Mouse (Mus musculus) adrenal gland, postnatal 25 days (tissue): ENCODE measurements around the gene Ppef2. TPM values are rescaled to one million over a fixed set of nuclear protein-coding genes. Genes with fewer than 3 reads are reported as not detected.
A peak's percentile ranks its signal among the peaks of the same experiment; 100 is the strongest.

Experiments
- DNase-seq: peaks from one replicate; pipeline ENCODE4 v3.0.0; 2021; ENCODE audit warnings: mixed read lengths
- total RNA-seq: library from RNA; stranded (reverse); gene quantifications from 2 replicates; pipeline ENCODE4 v1.2.3, GENCODE M21; 2021

The Ppef2 gene
- total RNA-seq, 1 experiment from 2014 or later, result 0.18 TPM

DNA sequence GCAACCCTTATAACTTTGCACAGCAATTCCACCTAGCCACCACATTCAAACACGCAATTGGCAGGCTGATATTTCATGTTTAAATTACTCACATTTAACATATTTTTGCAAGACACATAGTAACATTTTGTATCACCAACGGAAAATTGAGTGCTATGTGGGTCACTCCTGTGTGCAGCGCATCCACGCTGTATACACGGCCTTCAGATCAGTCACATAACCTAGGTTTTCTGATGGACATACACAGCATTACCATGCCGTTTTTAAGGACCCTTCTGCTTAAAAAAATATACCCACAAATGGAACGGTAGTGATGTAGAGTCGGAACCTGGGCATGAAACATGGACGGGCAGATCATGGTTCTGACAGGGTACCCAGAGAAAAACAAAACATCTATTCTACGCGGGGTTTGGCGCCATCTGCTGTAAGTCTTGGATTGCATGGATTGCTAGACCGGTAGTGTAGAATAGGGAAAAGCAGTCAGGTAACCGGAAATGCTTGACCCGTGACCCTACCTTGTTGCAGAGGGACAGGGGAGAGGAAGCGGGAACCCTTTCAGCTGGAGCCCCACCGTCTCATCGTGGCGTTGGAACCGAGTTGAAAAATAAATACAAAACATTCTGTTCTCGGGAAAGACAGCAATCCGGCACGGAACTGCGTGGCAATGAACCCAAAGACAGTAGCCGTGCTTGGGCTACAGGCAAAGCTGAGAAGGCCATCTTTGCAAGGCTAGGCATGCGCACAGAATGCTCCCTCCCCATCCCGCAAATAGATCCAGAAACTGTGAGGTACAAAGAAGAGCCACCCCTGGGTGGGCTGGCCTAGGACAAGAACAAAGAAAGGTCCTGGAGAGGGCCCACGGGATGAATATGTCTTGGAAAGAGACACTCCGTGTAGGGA, 16.5 kb downstream of the Ppef2 start:
- peak; percentile 68 for DNase-seq

DNA sequence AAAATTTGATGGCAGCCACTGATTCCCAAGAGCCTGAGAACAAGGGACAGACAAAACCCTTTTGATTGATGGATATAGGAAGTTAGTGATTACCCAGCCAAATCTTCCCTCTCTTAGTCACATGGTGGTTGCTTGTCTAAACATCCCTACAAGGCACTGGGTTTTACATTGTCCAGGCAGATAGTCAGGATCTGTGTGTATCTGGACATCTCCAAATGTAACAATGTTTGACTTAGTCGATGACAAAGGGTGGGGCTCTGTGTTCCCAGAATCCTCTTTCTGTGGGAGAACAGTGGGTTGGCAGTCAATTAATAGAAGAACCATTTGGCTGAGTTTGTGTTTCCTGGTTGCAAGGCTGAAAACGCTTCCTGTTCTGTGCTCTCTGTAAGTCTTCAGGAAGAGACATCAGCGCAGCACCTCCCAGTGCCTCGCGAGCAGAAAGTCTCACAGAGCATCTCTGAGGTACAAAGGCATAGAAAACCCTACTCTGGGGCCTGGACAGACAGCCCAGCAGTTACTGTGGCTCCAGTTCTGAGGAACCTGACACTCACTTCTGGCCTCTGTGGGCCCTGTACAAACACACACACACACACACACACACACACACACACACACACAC, 21.0 kb downstream of the Ppef2 start:
- DNase-seq, result no peak

DNA sequence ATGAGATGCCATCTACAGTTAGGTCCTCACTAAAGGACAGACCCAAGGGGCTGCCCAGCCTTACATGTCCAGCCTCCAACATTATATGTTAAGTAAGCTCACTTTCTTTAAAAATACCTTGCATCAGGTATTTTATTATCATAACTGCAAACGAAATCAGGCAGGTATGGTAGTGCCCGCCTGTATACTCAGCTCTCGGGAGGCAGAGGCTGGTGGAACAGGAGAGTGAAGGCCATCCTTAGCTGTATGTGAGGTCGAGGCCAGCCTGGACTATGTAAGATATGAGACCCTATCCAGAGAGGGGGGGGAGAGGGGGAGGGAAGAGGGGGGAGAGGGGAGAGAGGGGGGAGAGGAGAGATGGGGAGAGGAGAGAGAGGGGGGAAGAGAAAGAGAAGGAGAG, 22.7 kb downstream of the Ppef2 start:
- no peak for DNase-seq

DNA sequence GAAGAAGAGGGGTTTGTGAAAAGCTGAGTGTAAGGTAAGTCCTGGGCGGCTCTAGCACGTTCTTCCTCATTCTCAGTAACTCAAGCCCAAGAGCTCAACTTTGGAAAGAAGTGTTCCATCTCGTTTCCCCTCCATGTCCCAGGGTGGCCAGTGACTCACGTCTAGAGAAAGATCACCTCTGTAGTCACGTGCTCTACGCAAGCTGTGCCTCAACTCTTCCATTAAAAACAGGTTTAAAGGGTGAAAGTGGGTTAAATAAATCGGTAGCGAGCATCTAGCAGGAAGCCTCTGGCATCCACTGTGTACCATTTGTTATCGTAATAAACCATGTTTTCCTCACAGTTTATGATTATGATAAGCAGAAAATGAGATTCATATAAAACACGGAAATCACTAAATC, 24.2 kb downstream of the Ppef2 start:
- no peak for DNase-seq

DNA sequence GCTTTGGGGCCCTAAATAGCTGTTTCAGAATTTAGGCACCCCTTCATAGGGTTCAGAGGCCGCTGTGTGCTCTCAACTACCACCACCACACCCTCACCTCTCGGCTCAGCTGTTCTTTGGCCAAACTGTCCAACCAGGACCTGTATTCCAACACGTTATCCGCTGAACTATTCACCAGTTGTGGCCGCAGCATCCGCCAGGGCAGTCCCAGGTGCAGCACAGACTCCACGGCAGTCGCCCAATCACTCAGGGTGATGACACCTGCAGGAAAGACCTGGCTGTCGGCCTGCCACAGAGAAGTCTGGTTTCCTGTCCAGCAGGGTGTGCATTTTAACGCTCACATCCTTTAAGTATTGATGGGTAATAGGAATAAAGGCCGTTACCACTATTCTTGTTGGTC, 25.8 kb downstream of the Ppef2 start:
- DNase-seq, result no peak

DNA sequence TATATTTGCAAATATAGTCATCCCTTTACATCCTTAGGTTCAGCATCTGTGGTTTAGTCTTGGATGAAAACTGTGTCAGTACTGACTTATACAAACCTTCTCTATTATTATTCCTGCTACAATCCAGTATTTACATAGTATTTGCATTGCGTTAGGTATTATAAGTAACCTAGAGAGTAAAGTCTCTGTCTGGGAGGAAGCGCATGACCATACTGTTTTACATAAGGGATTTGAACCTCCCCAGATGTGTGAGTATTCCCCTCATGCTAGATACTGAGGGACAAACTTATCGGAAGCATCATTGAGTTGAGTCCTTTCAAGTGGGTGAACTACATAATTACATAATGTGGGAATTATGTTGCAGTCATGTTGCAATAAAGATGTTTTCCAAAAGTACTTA, 26.6 kb downstream of the Ppef2 start:
- DNase-seq, result no peak

DNA sequence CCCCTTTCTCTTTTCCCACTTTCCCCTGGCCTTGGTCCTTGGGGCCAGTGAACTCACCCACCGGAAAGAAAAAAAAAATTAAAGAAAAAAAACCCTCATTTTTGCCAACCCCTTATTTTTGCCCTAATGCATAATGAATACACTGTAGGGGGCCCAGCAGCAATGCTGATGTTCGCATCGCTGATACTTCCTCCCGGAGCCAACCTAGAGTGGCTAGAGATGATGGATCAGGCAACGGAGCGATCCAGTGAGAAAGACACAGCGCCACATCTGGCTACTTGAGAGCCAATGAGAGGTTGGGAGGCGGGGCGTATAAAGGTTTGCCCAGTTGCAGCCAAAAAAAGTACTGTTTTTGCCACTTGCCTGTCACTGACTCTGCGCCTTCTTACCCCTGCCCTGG, 27.3 kb downstream of the Ppef2 start:
- DNase-seq, result no peak

DNA sequence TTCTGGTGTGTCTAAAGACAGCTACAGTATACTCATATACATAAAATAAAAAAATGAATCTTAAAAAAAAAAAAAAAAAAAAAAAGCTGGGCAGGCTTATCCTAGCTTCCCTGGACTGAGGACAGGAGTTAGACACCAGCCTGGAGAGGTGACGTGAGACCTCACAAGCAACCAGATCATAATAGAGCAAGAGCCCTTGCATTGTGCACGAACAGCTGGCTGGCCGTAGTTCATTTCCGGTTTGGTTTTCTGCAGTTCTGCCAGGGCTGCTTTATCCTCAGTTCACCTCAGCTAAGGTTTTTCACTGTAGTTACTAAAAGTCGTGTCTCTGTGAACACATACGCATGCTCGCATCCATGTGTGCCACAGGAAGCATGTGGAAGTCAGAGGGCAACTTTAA, 28.3 kb downstream of the Ppef2 start:
- DNase-seq, result no peak

DNA sequence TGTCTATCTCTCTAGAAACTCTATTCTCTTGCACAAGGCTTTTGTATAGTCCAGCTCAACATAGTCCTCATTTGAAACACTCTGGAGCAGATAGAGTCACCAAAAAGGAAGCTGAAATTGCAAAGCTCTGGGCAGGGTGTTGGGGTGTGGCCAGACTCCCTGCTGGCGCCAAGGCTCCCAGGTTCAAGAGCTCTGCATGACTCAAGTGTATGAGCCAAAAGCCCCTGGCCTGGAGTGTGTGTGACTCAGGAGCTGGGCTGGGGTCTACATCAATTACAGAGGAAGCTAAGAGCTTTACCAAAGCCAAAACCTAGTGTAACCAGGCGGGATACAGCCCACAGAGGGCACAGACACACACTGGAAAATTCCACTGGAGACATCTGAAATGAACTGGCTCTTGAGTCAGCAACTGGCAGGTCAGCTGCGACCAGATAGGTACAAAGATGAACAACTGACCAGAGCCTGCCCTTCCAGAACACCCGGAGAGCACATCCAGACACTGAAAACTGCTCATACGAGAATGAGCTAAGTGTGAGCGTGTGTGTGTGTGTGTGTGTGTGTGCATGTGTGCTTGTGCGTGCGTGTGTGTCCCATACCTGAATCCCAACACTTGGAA, 35.7 kb downstream of the Ppef2 start:
- no peak for DNase-seq

DNA sequence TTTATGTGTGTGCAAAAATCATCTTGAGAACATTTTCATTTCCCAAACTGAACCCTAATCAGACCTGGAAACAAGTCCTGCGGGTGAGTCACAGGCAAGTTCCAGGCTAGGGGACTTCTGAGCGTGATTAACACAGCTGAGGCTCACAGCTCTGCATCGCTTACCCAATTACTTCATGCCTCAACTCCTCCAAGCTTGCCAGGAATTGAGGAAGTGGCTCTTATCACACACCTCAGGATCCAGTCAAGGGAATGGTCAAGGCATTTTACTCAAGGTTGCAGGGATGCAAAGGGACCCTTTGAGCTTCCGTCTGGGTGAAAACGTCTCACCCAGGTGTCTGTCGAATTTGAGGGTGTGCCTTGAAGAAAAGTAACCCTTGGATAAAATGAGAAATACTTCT, 36.3 kb downstream of the Ppef2 start:
- DNase-seq, result no peak

DNA sequence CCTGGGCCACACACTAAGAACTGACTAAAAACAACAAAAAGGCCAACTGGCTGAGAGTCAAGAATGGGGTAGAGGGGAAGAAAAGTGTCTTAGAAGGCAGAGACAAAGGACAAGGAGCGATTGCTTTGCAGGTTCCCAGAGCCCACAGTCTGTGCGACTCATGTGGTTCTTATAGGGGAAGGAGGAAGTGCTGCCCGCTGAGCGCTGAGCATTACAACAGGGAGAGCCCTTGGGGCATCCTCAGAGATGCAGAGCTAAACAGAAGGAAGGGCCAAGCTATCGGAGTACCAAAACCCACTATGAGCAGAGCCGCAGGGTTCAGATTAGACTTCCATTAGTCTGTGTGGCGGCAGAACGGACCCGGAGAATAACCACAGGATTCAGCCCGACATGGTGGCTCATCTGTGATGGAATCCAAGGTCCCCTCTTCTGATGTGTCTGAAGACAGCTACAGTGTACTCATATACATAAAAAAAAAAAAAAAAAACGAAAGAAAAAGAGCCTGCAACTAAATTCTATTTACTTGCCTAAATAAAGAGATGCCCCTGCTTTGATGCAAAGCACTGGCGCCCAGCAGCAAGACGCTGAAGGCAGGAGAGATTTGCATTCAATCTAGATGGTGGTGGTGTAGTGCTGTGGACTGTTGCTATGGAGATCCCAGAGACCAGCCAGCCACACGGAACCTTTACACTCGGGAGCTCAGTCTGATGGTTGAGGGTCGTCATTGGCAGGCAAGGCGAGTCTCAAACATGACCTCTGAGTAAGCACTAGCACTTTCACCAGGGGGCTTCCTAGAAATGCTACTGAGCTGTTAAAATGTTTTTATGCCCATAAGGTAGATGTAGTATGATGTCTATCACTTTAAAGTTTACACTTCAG, 36.9 kb downstream of the Ppef2 start:
- no peak for DNase-seq

DNA sequence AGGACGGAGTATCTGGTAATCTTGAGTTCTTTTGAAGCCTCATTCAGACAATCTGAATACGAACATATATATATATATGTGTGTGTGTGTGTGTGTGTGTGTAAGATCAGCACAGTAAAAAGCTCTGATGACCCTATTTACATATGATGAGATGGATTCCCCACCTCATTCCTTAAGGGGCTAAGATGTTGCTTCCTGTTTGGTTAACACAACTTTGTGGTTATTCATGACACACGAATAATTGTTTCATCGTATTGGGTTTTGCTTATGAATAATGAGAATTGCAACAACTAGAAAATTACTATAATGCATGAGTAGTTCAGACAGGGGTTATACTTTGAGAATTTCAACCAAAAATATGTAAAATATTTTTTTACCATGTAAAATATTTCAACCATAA, 40.8 kb downstream of the Ppef2 start, which contains the start of gene U90926:
Gene U90926, minus strand, starts transcription at position 101 of the 400 bp plus-strand sequence.
- no peak for DNase-seq

DNA sequence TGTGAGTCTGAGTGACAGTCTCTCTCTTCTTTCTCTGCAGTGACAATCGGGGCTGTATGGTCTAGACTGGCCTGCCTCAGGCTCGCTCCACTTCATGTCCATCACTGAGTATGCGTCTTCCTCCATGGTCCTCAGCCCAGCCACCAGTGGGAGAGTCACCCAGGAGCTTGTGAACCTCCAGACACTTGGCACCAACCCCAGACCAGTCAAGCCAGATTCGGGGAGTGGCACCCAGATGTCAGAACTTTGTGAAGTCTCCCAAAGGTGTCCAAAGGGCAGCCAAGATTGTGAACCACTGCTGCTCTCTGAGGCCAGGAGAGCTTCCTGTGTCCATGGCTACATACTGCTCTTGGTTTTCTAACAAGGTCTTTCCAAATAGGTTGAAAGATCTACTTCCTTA, 43.8 kb downstream of the Ppef2 start:
- no peak for DNase-seq

DNA sequence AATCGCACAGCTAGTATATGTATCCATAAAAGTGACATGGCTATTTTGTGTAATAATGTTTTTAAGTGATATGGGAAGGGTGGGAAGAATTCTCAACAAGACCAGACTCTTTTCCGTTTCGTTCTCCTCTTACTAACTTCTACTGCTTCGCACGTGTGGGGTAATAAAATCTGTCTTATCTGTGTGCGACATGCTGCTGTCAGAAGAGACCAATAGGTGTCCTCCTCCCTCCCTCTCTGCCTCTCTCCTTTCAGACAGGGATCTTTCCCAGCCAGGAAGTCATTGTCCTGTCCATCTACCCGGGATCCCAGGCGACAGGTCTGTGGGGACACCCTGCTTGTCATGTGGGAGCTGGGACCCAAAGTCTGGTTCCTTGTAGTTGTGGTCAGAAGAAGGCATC, 45.9 kb downstream of the Ppef2 start:
- no peak for DNase-seq

DNA sequence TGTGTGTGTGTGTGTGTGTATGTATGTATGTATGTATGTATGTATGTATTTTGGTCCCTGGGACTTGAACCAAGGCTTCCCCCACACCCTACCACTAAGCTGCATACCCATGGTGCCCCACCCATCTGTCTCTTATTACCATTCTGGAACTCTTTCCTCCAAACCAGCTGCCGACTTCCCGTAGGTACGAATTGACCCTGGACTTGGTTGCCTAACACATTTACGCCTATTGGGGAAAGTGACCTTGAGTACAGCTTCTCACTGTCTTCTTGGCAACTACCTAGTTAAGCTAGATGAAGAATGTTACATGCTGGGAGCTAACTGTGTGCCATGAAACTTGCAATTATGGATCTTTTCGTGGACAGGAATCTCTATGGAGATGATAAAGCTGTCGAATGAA, 50.0 kb downstream of the Ppef2 start:
- DNase-seq, result no peak

DNA sequence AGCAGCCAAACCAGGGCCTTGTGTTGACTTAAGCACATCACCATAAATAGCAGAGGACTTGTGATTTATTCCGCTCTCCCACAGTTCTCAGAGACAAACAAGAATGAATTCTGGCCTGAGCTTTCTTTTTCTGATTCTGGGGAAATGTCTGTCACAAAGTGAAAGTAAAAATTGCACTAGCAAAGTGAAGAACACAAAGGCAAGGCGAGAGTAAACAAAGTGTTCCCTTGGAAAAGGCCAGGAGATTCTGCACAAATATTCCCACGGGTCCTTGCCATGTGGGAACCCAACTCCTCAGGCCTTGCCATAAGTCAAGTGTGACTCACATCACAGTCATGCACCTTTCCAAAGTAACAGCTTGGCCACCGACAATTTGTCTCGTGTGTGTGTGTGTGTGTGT, 50.4 kb downstream of the Ppef2 start:
- peak; percentile 7 for DNase-seq

DNA sequence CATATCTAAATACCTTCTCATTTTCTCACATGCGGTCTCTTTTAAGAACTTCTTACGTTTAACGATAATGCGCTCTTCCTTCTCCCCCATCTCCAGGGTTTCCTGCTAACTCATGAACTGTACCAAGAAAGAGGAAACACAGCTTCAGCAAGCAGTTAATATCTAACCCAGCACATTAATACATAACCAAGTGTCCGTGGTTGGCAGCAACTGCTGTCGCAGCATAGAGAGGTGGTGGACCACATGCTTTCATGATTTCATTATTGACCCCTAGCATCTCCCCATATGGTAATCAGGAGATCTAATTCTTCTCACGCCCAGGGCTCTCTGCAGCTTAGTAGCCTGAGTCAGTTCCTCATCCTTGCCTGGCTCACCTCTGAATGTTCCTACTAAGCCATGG, 50.9 kb downstream of the Ppef2 start:
- DNase-seq, result no peak

DNA sequence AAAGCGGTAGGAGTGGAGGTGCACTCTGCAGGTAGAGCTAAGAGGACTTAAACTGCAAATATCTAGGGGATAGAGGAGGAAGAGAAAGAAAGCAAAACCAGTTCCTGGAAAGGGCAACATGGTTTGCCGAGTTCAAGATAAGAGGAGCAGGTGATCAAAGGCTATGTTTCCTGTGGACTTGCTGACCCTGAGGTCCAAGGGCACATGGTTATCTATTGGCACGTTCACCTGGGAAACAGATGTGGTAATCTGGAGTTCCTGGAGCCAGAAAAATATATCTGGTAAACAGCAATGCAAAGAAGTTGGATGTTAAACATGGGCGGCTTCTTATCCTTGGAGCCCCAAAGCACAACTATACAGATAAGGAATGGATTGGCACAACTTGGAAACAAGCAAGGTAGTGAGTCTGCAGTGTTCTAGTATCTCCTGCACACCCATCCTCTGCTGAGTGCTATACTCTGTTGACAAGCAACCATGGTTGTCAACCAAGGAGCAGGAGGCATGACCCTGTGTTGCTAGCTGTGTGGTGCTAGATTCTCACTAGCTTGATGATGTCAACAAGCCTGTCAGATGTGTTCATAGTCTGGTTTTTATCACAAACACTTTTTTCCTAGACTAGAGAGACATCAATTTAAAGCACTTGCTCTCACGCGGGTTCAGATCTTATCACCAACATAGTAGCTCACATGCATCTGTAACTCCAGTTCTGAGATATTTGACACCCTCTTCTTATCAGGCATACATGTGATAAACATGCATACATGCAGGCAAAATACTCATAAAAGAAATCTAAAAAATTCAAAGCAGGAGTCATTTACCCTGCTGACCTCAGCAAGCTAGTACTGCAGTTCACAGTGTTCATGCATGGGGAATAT, 51.7 kb downstream of the Ppef2 start:
- DNase-seq, result no peak

DNA sequence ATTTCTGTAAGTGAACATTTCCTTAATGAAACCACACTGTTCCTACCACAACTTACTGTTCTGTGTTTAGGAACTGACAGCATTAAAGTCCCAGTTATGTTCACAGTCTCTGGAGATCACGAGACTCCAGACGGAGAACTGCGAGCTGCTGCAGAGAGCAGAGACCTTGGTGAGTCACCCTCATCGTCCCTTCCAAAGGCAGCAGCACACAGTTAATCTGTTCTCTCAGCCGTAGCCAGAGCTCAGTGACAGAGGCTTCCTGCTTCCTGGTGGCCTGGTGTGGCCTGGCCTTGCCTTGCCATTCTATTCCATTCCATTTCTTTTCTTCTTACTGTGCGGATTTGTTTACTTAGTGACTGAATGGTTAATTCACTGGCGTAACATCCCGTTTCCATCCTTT, 57.8 kb downstream of the Ppef2 start:
- peak; percentile 36 for DNase-seq

DNA sequence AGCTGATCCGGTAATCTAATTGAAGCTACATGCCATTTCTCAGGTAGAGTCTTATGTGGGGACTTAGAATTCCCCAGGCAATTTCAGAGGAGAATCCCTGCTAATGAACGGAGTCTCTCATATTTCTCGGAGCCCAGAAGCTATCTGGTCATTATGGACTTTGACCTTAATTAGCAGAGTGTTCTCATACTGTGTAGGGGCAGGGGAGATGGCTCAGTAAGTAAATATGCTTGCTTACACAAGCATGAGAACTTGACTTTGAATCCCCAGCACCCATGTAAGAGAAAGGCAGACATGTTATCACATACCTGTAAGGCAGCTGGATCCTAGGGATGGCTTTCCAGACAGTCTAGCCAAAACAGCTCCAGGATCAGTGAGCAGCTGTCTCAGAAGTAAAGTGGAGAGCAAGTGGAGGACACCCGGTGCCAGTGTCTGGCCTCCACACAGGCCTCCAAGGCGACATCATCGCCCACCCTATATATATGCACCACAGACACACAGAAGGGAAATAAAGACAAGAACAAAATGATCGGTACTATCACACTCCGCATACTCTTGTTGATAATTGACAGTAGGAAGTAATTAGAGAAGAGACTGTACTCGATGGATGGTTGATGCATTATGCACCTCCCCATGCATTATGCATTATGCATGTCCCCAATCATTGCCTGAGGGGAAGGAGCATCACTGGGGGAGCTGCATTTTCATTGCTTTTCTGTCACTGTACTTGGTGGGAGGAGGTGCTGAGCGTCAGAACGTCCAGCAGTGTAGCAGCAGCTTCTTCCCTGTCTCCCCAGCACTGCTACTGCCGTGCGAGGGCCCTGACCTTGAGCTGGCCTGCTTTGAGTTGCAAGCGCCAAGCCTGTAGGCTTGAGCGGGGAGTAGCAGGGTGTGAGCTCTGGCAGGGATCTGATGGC, 58.9 kb downstream of the Ppef2 start:
- DNase-seq, result peak; percentile 54
